Mouse (Mus musculus) lung, embryonic 14.5 days (tissue): ENCODE measurements around the gene Arl6ip6. TPM values are rescaled to one million over a fixed set of nuclear protein-coding genes. Genes with fewer than 3 reads are reported as not detected.

Experiments used
- ATAC-seq: fragments of 200-750 bp; cut with Nextera tagmentation; 2 replicates; pipeline ENCODE4 v1.8.0; 2017; ENCODE audit warnings: mild to moderate bottlenecking, moderate TSS enrichment, moderate library complexity; ENCODE audit not compliant: insufficient read depth
- DNase-seq: peaks from one replicate; pipeline ENCODE4 v3.0.0-alpha.2; 2015
- H3K27ac ChIP-seq: fragments of 300-500 bp; sonication (generic); 2 replicates; pipeline ENCODE4 v1.5.1; 2014; ENCODE audit warnings: low read depth, mild to moderate bottlenecking, moderate library complexity
- H3K27me3 ChIP-seq: fragments of 300-500 bp; sonication (generic); 2 replicates; pipeline ENCODE4 v1.6.1; 2014; ENCODE audit warnings: low read length, control low read depth; ENCODE audit not compliant: insufficient read depth
- H3K36me3 ChIP-seq: fragments of 300-500 bp; sonication (generic); 2 replicates; pipeline ENCODE4 v1.6.1; 2014; ENCODE audit warnings: control low read depth; ENCODE audit not compliant: insufficient read depth
- H3K4me1 ChIP-seq: fragments of 300-500 bp; sonication (generic); 2 replicates; pipeline ENCODE4 v1.6.1; 2014; ENCODE audit warnings: antibody characterized with exemption, control low read depth; ENCODE audit not compliant: insufficient read depth
- H3K4me2 ChIP-seq: fragments of 300-500 bp; sonication (generic); 2 replicates; pipeline ENCODE4 v1.6.1; 2014; ENCODE audit warnings: mild to moderate bottlenecking
- H3K4me3 ChIP-seq: fragments of 300-500 bp; sonication (generic); 2 replicates; pipeline ENCODE4 v1.5.1; 2014; ENCODE audit warnings: low read depth, low read length
- H3K9ac ChIP-seq: fragments of 300-500 bp; sonication (generic); 2 replicates; pipeline ENCODE4 v1.6.1; 2014
- H3K9me3 ChIP-seq: fragments of 300-500 bp; sonication (generic); 2 replicates; pipeline ENCODE4 v1.6.1; 2016; ENCODE audit warnings: low read depth, low read length, control low read depth
- CTCF ChIP-seq: IDR thresholded peaks from 2 replicates; pipeline ENCODE4 v1.5.1; 2016; ENCODE audit warnings: antibody characterized with exemption, low read depth
- WGBS: fragments of 180-500 bp; shearing (Covaris S2); extraction: QIAGEN DNeasy Blood & Tissue Kit; methylation state at CpG from one replicate; pipeline ENCODE4 v1.1.7; 2014; 5-methylcytosine and 5-hydroxymethylcytosine counted together
- polyA plus RNA-seq: library from polyadenylated mRNA; unstranded; fragments of >200 nt; fragmentation: Nextera tagmentation; extraction: Ambion mirVana; gene quantifications from 2 replicates; pipeline ENCODE4 v1.2.1, GENCODE M21; 2014

The Arl6ip6 gene
- 53.0 and 55.4 TPM in 2 replicates for polyA plus RNA-seq

- Histone ChIP-seq H3K4me3 (peak within 1 kb of the TSS; percentile 71), H3K36me3 (peaks cover 44% of the 10 kb centered on the region), H3K9ac (peak within 1 kb of the TSS; percentile 91), H3K9me3 (no peaks in the 10 kb centered on the region), H3K27ac (peak within 1 kb of the TSS; percentile 96), H3K4me1 (0 out of 2 replicates have a peak, but pooled peaks cover 7% of the 10 kb centered on the region), H3K27me3 (no peaks in the 10 kb centered on the region), H3K4me2 (peak within 1 kb of the TSS; percentile 70)
- WGBS, result under 1% methylated on average over 69 of the region's 82 CpGs
- peak; percentile 97 for DNase-seq
- peak; percentile 91 for ATAC-seq
- TF ChIP-seq CTCF, result no peak
These were observed at the start of gene Arl6ip6 for GRCm38 (mm10) chr2:53191523-53192220. Arl6ip6 (plus strand) TSS chr2:53191726.

GRCm38 (mm10) chr2:53146852-53147251 lies 44.7 kb upstream of the Arl6ip6 start:
- Histone ChIP-seq H3K36me3 (peaks cover 63% of the 10 kb centered on the region), H3K9me3 (no peaks in the 10 kb centered on the region), H3K27ac (no peak overlapping the region), H3K4me2 (no peak overlapping the region), H3K9ac (no peak overlapping the region), H3K4me1 (no peaks in the 10 kb centered on the region), H3K4me3 (no peak overlapping the region), H3K27me3 (no peaks in the 10 kb centered on the region)
- no peak for ATAC-seq
- no peak for TF ChIP-seq CTCF
- no peak for DNase-seq

DNA sequence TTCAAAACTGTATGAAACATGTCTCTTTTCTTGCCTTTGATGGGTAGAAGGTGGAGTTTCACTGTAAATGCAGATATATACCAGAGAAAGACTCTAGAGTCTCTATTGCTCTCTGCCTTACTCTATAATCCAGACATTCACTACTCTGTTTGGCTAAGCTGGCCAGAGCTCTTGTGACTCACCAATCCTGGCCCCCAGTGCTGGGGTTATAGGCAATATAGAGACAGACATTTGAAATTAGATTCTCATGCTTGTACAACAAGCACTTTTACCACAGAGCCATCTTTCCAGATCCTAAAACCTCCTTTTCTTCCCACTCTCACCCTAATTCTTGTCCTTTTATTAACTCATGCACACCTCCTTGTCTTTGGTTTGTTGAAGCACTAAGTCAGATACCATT lies 17.6 kb upstream of the Arl6ip6 start:
- H3K4me3 ChIP-seq, result no peak overlapping the region
- DNase-seq, result no peak
- H3K9me3 ChIP-seq, result no peaks in the 10 kb centered on the region
- H3K36me3 ChIP-seq, result peaks cover 25% of the 10 kb centered on the region
- H3K4me1 ChIP-seq, result no peaks in the 10 kb centered on the region
- no peak for ATAC-seq
- TF ChIP-seq CTCF, result no peak
- H3K27me3 ChIP-seq, result no peaks in the 10 kb centered on the region
- H3K9ac ChIP-seq, result no peak overlapping the region
- H3K4me2 ChIP-seq, result no peak overlapping the region
- no peak overlapping the region for H3K27ac ChIP-seq

GRCm38 (mm10) chr2:53178966-53179365 lies 12.6 kb upstream of the Arl6ip6 start:
- no peak overlapping the region for H3K9ac ChIP-seq
- ATAC-seq, result no peak
- H3K9me3 ChIP-seq, result no peaks in the 10 kb centered on the region
- no peak for DNase-seq
- no peak overlapping the region for H3K27ac ChIP-seq
- no peaks in the 10 kb centered on the region for H3K4me1 ChIP-seq
- no peaks in the 10 kb centered on the region for H3K27me3 ChIP-seq
- no peak overlapping the region for H3K4me3 ChIP-seq
- no peak overlapping the region for H3K4me2 ChIP-seq
- 81% methylated on average over 3 of the region's 3 CpGs for WGBS
- peaks cover 26% of the 10 kb centered on the region for H3K36me3 ChIP-seq
- TF ChIP-seq CTCF, result no peak

- Histone ChIP-seq H3K4me3 (no peak overlapping the region), H3K27me3 (no peaks in the 10 kb centered on the region), H3K9ac (no peak overlapping the region), H3K4me1 (no peaks in the 10 kb centered on the region), H3K4me2 (no peak overlapping the region), H3K27ac (no peak overlapping the region), H3K9me3 (no peaks in the 10 kb centered on the region), H3K36me3 (peaks cover 18% of the 10 kb centered on the region)
- no peak for ATAC-seq
- no peak for DNase-seq
- TF ChIP-seq CTCF, result no peak
These were observed 11.7 kb upstream of the Arl6ip6 start for GRCm38 (mm10) chr2:53179876-53180275.

GRCm38 (mm10) chr2:53189811-53190210 lies 1.7 kb upstream of the Arl6ip6 start:
- DNase-seq, result peak; percentile 43
- peak overlapping the region; percentile 69 for H3K4me2 ChIP-seq
- WGBS, result 72% methylated on average over 3 of the region's 3 CpGs

DNA sequence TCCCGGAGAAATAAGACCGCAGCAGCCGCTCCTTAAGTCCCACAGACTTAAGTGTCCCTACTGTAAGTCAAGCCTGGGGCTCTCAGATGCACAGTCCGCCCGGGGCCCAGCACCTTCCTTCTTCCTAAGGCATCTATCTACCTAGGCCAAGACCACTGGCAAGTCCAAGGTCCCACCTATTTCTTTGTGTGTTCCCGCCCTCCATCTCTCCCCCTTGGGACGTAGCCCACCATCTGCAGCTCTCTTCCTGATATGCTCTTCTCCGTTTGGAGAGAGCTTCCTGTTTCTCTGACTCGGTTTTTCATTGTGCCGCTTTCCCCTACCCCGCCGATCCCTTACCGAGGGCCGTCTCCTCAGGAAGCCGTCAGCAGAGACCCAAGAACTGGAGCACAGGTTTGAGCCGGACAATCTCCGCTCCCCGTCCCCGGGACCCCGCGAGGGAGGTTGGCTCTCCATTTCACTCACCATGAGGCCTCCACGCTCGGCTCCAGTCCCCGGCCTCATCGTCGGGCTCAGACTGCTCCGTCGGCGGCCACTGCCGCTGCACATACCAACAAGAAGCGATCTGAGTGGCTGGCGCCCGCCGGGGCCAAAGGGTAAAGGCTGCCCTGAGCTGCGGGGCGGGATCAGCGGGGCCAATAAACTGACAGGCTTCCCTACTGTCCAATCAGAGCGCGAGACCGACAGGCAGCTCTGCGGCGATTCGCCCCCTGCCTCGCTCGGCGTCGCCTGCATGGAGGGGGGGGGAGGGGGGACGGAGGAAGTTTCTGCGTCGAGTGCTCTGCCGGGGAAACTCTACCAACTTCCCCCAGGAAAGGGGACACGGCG lies 628 bp upstream of the Arl6ip6 start, which contains the start of gene Prpf40a:
Gene Prpf40a (minus strand): TSS at position 601 of the 828 bp plus-strand sequence.
- H3K4me3 ChIP-seq, result peak within 1 kb of the TSS; percentile 71
- WGBS, result under 1% methylated on average over 50 of the region's 53 CpGs
- ATAC-seq, result peak; percentile 97

More at GRCm38 (mm10) chr2:53189811-53190210, 1.7 kb upstream of the Arl6ip6 start:
- Histone ChIP-seq H3K27ac (no peak overlapping the region), H3K27me3 (no peaks in the 10 kb centered on the region), H3K4me1 (0 out of 2 replicates have a peak, but pooled peaks cover 7% of the 10 kb centered on the region), H3K4me3 (peak overlapping the region; percentile 71), H3K9me3 (no peaks in the 10 kb centered on the region), H3K36me3 (peaks cover 36% of the 10 kb centered on the region), H3K9ac (peak overlapping the region; percentile 18; the same call in 1 of the 2 replicates)
- TF ChIP-seq CTCF, result peak; percentile 37; the same call in 1 of the 2 replicates
- no peak for ATAC-seq

More for the DNA sequence above, 628 bp upstream of the Arl6ip6 start, which contains the start of gene Prpf40a:
- Histone ChIP-seq H3K9me3 (no peaks in the 10 kb centered on the region), H3K27ac (peak within 1 kb of the TSS; percentile 96), H3K4me1 (0 out of 2 replicates have a peak, but pooled peaks cover 7% of the 10 kb centered on the region), H3K27me3 (no peaks in the 10 kb centered on the region), H3K4me2 (peak within 1 kb of the TSS; percentile 70), H3K36me3 (peaks cover 40% of the 10 kb centered on the region), H3K9ac (peak within 1 kb of the TSS; percentile 91)
- no peak for TF ChIP-seq CTCF
- peak; percentile 100 for DNase-seq
